Mouse (Mus musculus) neural tube, embryonic 11.5 days (tissue): ENCODE measurements around the gene Rab1b. TPM values are rescaled to one million over a fixed set of nuclear protein-coding genes. Genes with fewer than 3 reads are reported as not detected.
A peak's percentile ranks its signal among the peaks of the same experiment; 100 is the strongest.
"Not testable (repeated sequence)": the region's sequence is repeated elsewhere in the genome, so short reads cannot be mapped to it uniquely, and the experiment has no call there.

Experiments
- ATAC-seq: fragments of 200-750 bp; cut with Nextera tagmentation; 2 replicates; pipeline ENCODE4 v1.8.0; 2017; ENCODE audit warnings: moderate number of reproducible peaks, mild to moderate bottlenecking, moderate TSS enrichment, moderate library complexity; ENCODE audit not compliant: insufficient read depth, low FRiP score, low TSS enrichment
- DNase-seq: peaks from one replicate; pipeline ENCODE4 v3.0.0-alpha.2; 2015; ENCODE audit warnings: low spot score
- H3K27ac ChIP-seq: fragments of 300-500 bp; sonication (generic); 2 replicates; pipeline ENCODE4 v1.5.1; 2014; ENCODE audit warnings: low read depth, mild to moderate bottlenecking, low read length
- H3K27me3 ChIP-seq: fragments of 300-500 bp; sonication (generic); 2 replicates; pipeline ENCODE4 v1.6.1; 2014; ENCODE audit warnings: mild to moderate bottlenecking, low read length, mixed read lengths; ENCODE audit not compliant: control insufficient read depth, insufficient read depth
- H3K36me3 ChIP-seq: fragments of 300-500 bp; sonication (generic); 2 replicates; pipeline ENCODE4 v1.6.1; 2014; ENCODE audit warnings: mild to moderate bottlenecking, low read length, moderate library complexity, mixed read lengths; ENCODE audit not compliant: control insufficient read depth, insufficient read depth
- H3K4me1 ChIP-seq: fragments of 300-500 bp; sonication (generic); 2 replicates; pipeline ENCODE4 v1.6.1; 2014; ENCODE audit warnings: low read length, mixed read lengths; ENCODE audit not compliant: control insufficient read depth, insufficient read depth
- H3K4me2 ChIP-seq: fragments of 300-500 bp; sonication (generic); 2 replicates; pipeline ENCODE4 v1.6.1; 2014; ENCODE audit warnings: low read depth, mild to moderate bottlenecking, moderate library complexity
- H3K4me3 ChIP-seq: fragments of 300-500 bp; sonication (generic); 2 replicates; pipeline ENCODE4 v1.5.1; 2014; ENCODE audit warnings: low read depth, low read length
- H3K9ac ChIP-seq: fragments of 300-500 bp; sonication (generic); 2 replicates; pipeline ENCODE4 v1.6.1; 2014; ENCODE audit warnings: mild to moderate bottlenecking, low read length
- H3K9me3 ChIP-seq: fragments of 300-500 bp; sonication (generic); 2 replicates; pipeline ENCODE4 v1.6.1; 2016; ENCODE audit warnings: low read length; ENCODE audit not compliant: control insufficient read depth
- WGBS: fragments of 180-500 bp; shearing (Covaris S2); extraction: QIAGEN DNeasy Blood & Tissue Kit; methylation state at CpG from one replicate; pipeline ENCODE4 v1.1.7; 2014; 5-methylcytosine and 5-hydroxymethylcytosine counted together
- polyA plus RNA-seq: library from polyadenylated mRNA; unstranded; fragments of >200 nt; fragmentation: Nextera tagmentation; extraction: Ambion mirVana; gene quantifications from 2 replicates; pipeline ENCODE4 v1.2.1, GENCODE M21; 2014

Gene Rab1b
- polyA plus RNA-seq, 1 experiment from 2014 or later = 266 TPM

- WGBS = under 1% methylated on average over 21 of the region's 21 CpGs
Observed at GRCm38 (mm10) chr19:5094243-5094632, 12.6 kb downstream of the Rab1b start.

GRCm38 (mm10) chr19:5093481-5094242 is 13.2 kb downstream of the Rab1b start:
- Histone ChIP-seq H3K36me3 (peaks cover 4% of the 10 kb centered on the region), H3K27ac (no peak overlapping the region), H3K9me3 (no peaks in the 10 kb centered on the region), H3K4me3 (no peak overlapping the region; the same call in 1 of the 2 replicates), H3K9ac (no peak overlapping the region), H3K4me2 (no peak overlapping the region), H3K27me3 (no peaks in the 10 kb centered on the region), H3K4me1 (peaks cover 38% of the 10 kb centered on the region)
- DNase-seq (no peak), ATAC-seq (0 out of 2 replicates have a peak, but pooled peaks have one; percentile 3)
- 79% methylated on average over 12 of the region's 12 CpGs for WGBS

More at GRCm38 (mm10) chr19:5094243-5094632, 12.6 kb downstream of the Rab1b start:
- no peaks in the 10 kb centered on the region for H3K27me3 ChIP-seq
- H3K4me1 ChIP-seq = peaks cover 39% of the 10 kb centered on the region
- DNase-seq (peak; percentile 96), ATAC-seq (peak; percentile 68)
- no peak overlapping the region for H3K27ac ChIP-seq
- peak overlapping the region; percentile 98 for H3K4me2 ChIP-seq
- peaks cover 4% of the 10 kb centered on the region for H3K36me3 ChIP-seq
- peak overlapping the region; percentile 15; the same call in 1 of the 2 replicates for H3K4me3 ChIP-seq
- H3K9me3 ChIP-seq = no peaks in the 10 kb centered on the region
- H3K9ac ChIP-seq = no peak overlapping the region; the same call in 1 of the 2 replicates

- H3K4me1 ChIP-seq = peaks cover 36% of the 10 kb centered on the region
- H3K27ac ChIP-seq = no peak overlapping the region
- no peak overlapping the region for H3K4me2 ChIP-seq
- DNase-seq (no peak), ATAC-seq (no peak)
- peaks cover 4% of the 10 kb centered on the region for H3K36me3 ChIP-seq
- WGBS = 91% methylated on average over 10 of the region's 10 CpGs
- H3K27me3 ChIP-seq = no peaks in the 10 kb centered on the region
- H3K9ac ChIP-seq = no peak overlapping the region
- H3K9me3 ChIP-seq = no peaks in the 10 kb centered on the region
- H3K4me3 ChIP-seq = no peak overlapping the region
Observed at GRCm38 (mm10) chr19:5092083-5092482, 14.8 kb downstream of the Rab1b start.

GRCm38 (mm10) chr19:5089324-5089723 is 17.5 kb downstream of the Rab1b start:
- peaks cover 4% of the 10 kb centered on the region for H3K36me3 ChIP-seq
- 89% methylated on average over 4 of the region's 4 CpGs for WGBS
- no peak for DNase-seq
- peaks cover 15% of the 10 kb centered on the region for H3K4me1 ChIP-seq
- peak overlapping the region; percentile 83 for H3K4me2 ChIP-seq
- H3K27me3 ChIP-seq = peaks cover 22% of the 10 kb centered on the region
- peak overlapping the region; percentile 83 for H3K4me3 ChIP-seq
- no peak overlapping the region for H3K9ac ChIP-seq
- H3K9me3 ChIP-seq = no peaks in the 10 kb centered on the region
- H3K27ac ChIP-seq = no peak overlapping the region
- ATAC-seq = no peak

GRCm38 (mm10) chr19:5087884-5088728 is 18.8 kb downstream of the Rab1b start, which contains the start of gene Yif1a:
Gene Yif1a, plus strand, starts transcription at chr19:5088538.
- H3K27me3 ChIP-seq = peaks cover 34% of the 10 kb centered on the region
- peak within 1 kb of the TSS; percentile 83 for H3K4me2 ChIP-seq
- H3K36me3 ChIP-seq = peaks cover 4% of the 10 kb centered on the region
- H3K9ac ChIP-seq = peak within 1 kb of the TSS; percentile 69
- under 1% methylated on average over 58 of the region's 58 CpGs for WGBS
- peak; percentile 95 for ATAC-seq
- peaks cover 11% of the 10 kb centered on the region for H3K4me1 ChIP-seq
- peak within 1 kb of the TSS; percentile 83 for H3K4me3 ChIP-seq
- H3K9me3 ChIP-seq = no peaks in the 10 kb centered on the region
- peak within 1 kb of the TSS; percentile 64; the same call in 1 of the 2 replicates for H3K27ac ChIP-seq
- peak; percentile 92 for DNase-seq

GRCm38 (mm10) chr19:5086533-5086932 is 20.3 kb downstream of the Rab1b start:
- H3K27me3 ChIP-seq = peaks cover 50% of the 10 kb centered on the region
- H3K9ac ChIP-seq, H3K4me2 ChIP-seq, DNase-seq, H3K36me3 ChIP-seq, H3K27ac ChIP-seq, H3K9me3 ChIP-seq, ATAC-seq, H3K4me3 ChIP-seq: not testable (repeated sequence)
- H3K4me1 ChIP-seq = peaks cover 11% of the 10 kb centered on the region
- WGBS = 48% methylated on average over 4 of the region's 4 CpGs

- peak within 1 kb of the TSS; percentile 42 for H3K4me3 ChIP-seq
- DNase-seq = peak; percentile 16
- no peaks in the 10 kb centered on the region for H3K36me3 ChIP-seq
- peak within 1 kb of the TSS; percentile 42 for H3K9ac ChIP-seq
- H3K4me1 ChIP-seq = peaks cover 11% of the 10 kb centered on the region
- H3K4me2 ChIP-seq = peak within 1 kb of the TSS; percentile 61
- no peak for ATAC-seq
- H3K27ac ChIP-seq = no peak within 1 kb of the TSS
- H3K27me3 ChIP-seq = peaks cover 61% of the 10 kb centered on the region
- H3K9me3 ChIP-seq = no peaks in the 10 kb centered on the region
- WGBS = under 1% methylated on average over 59 of the region's 69 CpGs
Observed at GRCm38 (mm10) chr19:5085145-5085863, 21.6 kb downstream of the Rab1b start, which contains the start of gene Tmem151a. Gene Tmem151a, minus strand, starts transcription at chr19:5085531.

GRCm38 (mm10) chr19:5084834-5085144 is 22.1 kb downstream of the Rab1b start:
- Histone ChIP-seq H3K9ac (no peak overlapping the region), H3K27me3 (peaks cover 65% of the 10 kb centered on the region)
- WGBS = 5% methylated on average over 15 of the region's 15 CpGs

More at GRCm38 (mm10) chr19:5084834-5085144, 22.1 kb downstream of the Rab1b start:
- no peak overlapping the region for H3K27ac ChIP-seq
- peaks cover 11% of the 10 kb centered on the region for H3K4me1 ChIP-seq
- no peaks in the 10 kb centered on the region for H3K9me3 ChIP-seq
- H3K36me3 ChIP-seq = no peaks in the 10 kb centered on the region
- no peak for ATAC-seq
- peak overlapping the region; percentile 61 for H3K4me2 ChIP-seq
- H3K4me3 ChIP-seq = peak overlapping the region; percentile 42
- no peak for DNase-seq
